Mouse (Mus musculus) frontal cortex, adult (tissue): ENCODE measurements around the gene Castor2.

Experiments used
- ATAC-seq: cut with Nextera tagmentation; 2 replicates; pipeline ENCODE4 v1.9.2; 2017; ENCODE audit warnings: mild to moderate bottlenecking, moderate library complexity, mixed read lengths; ENCODE audit not compliant: low TSS enrichment

The Castor2 gene

DNA sequence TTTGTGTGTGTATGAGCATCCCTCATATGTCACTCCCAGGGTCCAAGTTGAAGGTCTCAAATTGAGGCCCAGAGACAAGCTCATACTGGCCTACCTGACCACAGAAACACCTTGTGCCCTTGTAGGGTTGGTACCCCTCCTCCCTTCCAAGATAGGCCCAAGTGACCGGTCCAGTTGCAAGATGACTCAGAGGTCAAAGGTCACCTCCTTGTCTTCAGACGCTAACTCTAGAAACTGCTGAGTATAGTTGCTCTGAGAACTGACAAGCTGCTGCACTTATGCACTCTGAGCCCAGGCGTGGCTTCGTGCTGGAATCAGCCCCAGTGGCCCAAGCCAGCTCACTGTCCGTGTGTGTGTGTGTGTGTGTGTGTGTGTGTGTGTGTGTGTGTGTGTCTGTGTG lies 2.4 kb downstream of the Castor2 start:
- no peak for ATAC-seq

GRCm38 (mm10) chr5:134102720-134103119 lies 3.2 kb downstream of the Castor2 start:
- ATAC-seq: no peak

DNA sequence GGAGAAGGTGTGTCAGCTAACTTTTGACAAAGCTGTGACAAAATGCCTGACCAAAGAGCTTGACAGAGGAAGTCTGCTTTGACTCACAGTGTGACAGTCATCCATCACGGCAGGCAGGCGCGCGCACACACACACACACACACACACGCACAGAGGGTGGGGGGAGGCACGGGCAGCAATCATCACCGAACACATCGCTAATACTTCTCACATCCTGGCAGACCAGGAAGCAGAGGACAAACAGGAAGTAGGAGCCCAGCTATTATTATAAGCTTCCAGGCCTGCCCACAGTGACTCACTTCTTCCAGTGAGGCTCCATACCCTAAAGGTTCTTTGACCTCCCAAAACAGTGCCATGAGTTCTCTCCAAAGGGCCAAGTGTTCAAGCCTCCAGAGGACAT lies 6.3 kb downstream of the Castor2 start:
- ATAC-seq: no peak

DNA sequence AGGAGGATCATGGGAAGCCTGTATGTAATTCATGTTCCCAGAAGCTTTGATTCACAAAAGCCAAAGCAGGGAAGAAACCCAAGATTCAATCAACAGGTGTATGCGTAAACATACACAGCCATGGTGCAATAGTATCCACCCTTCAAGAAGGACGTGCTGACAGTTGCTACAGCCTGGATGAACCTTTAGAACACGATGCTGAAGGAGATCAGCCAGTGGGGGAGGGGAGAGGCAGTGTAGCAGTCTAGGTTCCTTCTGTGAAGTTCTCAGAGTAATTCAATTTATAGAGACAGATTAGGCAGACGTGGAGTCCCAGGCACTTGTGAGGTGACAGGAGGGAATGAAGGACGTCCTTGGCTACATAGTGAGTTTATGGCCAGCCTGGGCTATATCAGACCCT lies 15.5 kb downstream of the Castor2 start:
- ATAC-seq: no peak

GRCm38 (mm10) chr5:134115639-134116259 lies 16.2 kb downstream of the Castor2 start:
- ATAC-seq: no peak

- no peak for ATAC-seq
Measured at GRCm38 (mm10) chr5:134118798-134119407, 19.4 kb downstream of the Castor2 start.

GRCm38 (mm10) chr5:134119481-134120120 lies 20.1 kb downstream of the Castor2 start:
- no peak for ATAC-seq

- ATAC-seq: no peak
Measured at GRCm38 (mm10) chr5:134120135-134120534, 20.6 kb downstream of the Castor2 start.

DNA sequence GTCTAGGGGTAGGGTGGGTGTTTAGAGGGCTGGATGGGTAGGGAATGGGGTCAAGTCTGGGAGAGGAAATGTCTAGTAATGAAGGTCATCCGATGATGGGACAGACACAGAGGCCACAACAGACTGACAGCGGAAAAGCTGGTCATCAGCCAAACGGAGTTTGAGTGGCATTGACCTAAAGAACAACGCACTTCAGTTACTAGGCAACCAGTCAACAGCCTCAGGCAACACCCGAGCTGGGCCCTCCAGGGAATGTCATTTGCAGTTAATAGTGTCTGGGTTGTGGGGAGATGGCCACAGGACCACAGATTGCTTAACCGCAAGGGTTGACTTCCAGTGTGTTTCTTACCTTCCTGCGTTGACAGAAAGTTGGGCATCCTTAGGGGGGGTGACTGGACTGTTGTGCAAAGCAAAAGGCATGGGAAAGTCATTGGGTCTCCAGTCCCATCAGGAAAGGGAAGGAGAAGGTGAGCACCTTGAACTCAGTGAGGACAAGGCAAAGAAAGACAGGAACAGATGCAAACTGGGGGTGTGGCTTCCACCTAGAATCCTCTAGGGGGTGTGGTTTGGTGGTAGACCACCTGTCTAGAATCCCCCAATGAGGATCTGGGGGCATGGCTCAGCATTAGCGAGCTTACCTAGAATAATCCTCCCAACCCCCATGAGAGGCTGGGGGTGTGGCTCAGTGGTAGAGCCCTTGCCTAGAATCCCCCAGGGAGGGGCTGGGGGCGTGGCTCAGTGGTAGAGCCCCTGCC lies 21.8 kb downstream of the Castor2 start:
- ATAC-seq: no peak

- no peak for ATAC-seq
Measured at GRCm38 (mm10) chr5:134121893-134122259, 22.4 kb downstream of the Castor2 start.

DNA sequence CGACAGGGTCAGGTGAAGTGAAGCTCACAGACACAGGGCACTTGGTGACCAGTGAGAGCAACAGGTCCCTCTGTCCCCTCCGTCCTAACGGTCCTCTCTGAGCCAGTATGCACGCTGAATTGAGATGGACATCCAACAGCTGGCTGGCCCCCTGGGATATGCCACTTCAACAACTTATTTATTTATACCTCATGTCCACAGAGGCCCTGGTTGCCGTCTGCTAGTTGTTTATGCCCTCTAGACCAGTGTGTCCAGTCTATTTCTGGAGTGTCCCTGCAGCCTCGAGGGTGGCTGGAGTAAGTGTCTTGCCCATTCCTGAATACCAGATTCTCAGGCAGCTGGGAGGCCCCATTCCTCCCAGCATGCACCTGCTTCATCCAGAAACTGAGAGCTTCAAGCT lies 24.3 kb downstream of the Castor2 start:
- no peak for ATAC-seq

DNA sequence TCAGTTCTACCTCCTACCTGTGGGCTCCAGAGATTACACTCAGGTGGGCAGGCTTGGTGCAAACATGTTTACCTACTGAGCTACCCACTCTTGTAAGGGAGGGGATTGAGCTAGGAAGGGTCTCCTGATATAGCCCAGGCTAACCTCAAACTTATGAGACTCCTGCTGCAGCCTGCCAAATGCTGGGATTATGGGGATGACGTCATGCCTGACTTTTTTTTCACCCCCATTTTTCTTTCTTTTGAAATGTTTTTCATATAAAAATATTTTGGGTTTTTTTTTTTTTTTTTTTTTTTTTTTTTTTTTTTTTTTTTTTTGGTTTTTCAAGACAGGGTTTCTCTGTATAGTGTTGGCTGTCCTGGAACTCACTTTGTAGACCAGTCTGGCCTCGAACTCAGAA lies 26.7 kb downstream of the Castor2 start:
- ATAC-seq: no peak

DNA sequence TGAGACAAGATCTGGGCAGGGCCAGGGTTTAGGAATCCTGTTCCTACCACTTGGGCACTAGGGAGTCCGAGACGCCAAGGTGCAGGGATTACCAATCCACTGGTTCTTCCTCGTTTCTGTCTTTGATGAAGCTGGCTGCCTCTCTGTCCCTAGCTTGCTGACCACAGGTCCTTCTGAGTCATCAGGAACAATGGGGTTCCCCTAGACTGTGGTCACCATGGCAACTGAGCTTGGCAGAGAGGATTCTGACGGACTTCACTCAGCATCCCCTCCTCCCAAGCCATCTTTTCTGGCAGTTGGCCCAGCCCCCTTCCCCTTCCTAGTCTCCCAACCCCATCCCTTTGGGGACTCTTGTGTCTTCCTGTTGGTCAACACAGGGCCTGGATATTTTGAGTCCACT lies 32.1 kb downstream of the Castor2 start:
- no peak for ATAC-seq

GRCm38 (mm10) chr5:134136022-134136421 lies 36.5 kb downstream of the Castor2 start:
- ATAC-seq: no peak

GRCm38 (mm10) chr5:134137933-134138332 lies 38.4 kb downstream of the Castor2 start:
- no peak for ATAC-seq

DNA sequence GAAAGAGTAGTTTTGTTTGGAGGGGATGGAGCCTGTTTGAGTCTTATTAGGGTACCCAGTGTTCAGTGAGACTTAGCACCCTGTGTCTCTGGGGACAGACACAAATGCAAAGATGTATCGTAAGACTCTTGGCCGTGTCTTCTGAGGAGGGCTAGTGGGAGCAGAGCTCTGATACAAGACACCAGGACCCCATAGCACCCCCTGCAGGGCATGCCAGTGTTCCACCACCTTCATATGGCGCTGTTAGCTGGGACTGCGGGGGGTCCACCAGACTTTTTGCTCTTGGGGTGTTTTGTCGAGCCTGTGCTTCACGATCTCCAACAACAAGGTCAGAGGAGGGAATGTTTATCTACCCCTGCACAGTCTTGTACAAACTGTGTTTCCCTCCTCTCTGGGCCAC lies 39.9 kb downstream of the Castor2 start:
- ATAC-seq: no peak

- ATAC-seq: no peak
Measured at GRCm38 (mm10) chr5:134141236-134141635, 41.7 kb downstream of the Castor2 start.

- ATAC-seq: no peak
Measured at GRCm38 (mm10) chr5:134142381-134142780, 42.9 kb downstream of the Castor2 start.

GRCm38 (mm10) chr5:134144986-134145385 lies 45.5 kb downstream of the Castor2 start:
- ATAC-seq: no peak

- ATAC-seq: peak; percentile 53; the same call in 1 of the 2 replicates
Measured at GRCm38 (mm10) chr5:134147194-134147753, 47.8 kb downstream of the Castor2 start.

DNA sequence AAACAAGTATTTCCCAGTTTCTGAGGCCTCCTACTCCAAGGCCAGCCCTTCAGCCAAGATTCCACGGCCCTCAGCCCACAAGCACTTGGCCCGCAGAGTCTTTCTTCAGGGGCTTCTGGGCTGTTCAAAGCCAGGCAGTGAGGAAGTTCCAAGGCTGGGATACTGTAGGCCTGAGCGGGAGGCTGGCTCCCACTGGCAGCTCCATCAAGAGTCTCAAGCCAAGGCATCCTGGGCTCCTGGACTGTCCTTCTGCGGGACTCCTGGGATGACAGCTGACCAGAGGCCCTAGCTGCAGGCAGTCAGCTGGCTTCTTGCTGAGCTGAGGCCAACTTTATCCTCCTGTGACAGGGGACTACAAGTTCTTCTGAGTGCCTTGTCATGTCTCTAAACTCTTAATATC lies 48.6 kb downstream of the Castor2 start:
- ATAC-seq: no peak

DNA sequence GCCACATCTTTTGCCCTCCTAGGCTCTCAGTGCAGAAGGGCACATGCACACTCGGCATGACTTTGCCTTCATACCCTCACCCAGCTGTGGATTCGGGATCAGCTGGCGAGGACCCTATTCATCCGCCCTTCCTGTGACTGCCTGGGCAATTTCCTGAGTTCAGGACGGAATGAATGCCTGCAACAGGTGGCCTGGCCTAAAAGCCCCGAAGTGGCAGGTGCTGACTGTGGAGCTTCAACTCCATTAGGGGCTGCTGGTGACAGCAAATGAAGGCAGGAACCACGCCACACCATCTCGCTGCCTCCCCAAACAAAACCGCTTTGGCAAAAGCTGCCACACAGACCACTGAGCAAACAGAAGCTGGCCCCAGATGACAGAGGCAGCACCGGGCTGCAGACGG lies 52.4 kb downstream of the Castor2 start:
- ATAC-seq: no peak
